Mouse (Mus musculus) adrenal gland, adult 8-10 months (tissue): Measurements from ENCODE around the gene Cntnap1. TPM values are rescaled to one million over a fixed set of nuclear protein-coding genes. Genes with fewer than 3 reads are reported as not detected.

Experiments used
- DNase-seq: peaks from one replicate; pipeline ENCODE4 v3.0.0; 2022
- total RNA-seq, 4 experiments: library from RNA; stranded (reverse); gene quantifications; 2 replicates each; pipeline ENCODE4 v1.2.4; 2022

The Cntnap1 gene
- total RNA-seq, 4 experiments from 2014 or later = 5.7 to 7.4 (median 6.4) TPM

DNA sequence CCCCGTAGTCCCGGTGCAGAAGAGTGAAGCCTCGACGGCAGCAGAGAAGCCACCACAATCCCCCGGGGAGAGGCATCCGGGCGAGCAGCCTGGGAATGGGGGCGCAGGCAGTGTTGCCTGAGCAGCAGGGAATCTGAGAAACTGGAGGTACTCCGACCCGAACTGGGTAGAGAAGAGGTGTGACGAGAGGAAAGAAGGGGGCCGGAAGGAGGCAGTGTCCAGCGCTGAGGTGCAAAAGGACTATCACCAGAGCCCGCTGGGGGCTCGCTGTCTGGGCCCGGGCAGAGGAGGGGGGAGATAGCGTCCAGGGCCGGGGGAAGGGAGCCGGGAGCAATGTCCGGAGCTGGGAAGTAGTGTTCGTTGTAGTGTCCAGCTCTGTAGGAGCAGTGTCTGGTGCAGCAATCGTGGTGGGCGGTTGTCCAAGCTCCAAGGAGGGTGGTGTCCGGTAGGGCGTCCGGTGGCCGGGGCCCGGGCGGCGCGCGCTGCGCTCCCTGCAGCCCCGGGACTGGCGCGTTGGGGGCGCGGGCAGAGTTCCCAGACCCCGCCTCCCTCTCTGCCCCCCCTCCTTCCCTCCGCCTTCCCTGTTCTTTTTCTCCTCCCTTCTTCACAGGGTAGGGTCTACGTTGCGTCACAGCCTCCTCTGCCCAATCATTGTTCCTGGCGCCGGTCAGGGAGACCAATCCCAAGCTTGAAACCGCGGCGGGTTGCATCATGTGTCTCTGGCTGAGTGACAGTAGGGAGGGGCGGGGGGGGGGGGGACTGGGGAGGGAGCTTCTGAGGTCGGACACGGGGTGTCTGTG, 688 bp downstream of the Cntnap1 start, which contains the start of gene Plekhh3:
TSS of gene Plekhh3 (minus strand) at position 541 of the 800 bp plus-strand sequence.
- DNase-seq = peak; percentile 98

- DNase-seq = peak; percentile 64
Observed at GRCm38 (mm10) chr11:101171721-101172433, 1.6 kb downstream of the Cntnap1 start.

GRCm38 (mm10) chr11:101172434-101172815, 2.1 kb downstream of the Cntnap1 start:
- no peak for DNase-seq

DNA sequence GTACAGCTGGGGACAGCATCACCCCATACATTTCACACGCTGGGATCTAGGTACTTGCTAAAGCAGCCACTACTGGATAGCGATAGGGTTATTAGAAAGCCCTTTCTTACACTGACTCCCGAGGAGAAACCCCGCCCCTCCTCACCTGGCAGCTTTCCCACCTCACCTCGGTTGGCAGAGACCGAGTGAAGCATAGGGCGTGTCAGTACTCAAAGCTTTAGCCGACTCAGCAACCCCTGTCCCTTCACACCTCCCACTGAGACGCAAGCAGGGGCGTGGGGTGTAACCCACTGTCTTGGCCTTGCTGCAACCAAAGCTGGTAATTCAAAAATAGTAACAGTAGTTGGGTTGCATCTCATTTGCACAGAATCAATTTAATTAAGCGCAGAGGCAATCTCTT, 2.8 kb downstream of the Cntnap1 start:
- no peak for DNase-seq

GRCm38 (mm10) chr11:101173631-101174388, 3.5 kb downstream of the Cntnap1 start:
- peak; percentile 76 for DNase-seq

GRCm38 (mm10) chr11:101174389-101174745, 4.0 kb downstream of the Cntnap1 start:
- DNase-seq = no peak

GRCm38 (mm10) chr11:101174851-101175628, 4.7 kb downstream of the Cntnap1 start, which contains the start of gene Ccr10:
Ccr10 (minus strand) TSS chr11:101175443.
- DNase-seq = no peak

DNA sequence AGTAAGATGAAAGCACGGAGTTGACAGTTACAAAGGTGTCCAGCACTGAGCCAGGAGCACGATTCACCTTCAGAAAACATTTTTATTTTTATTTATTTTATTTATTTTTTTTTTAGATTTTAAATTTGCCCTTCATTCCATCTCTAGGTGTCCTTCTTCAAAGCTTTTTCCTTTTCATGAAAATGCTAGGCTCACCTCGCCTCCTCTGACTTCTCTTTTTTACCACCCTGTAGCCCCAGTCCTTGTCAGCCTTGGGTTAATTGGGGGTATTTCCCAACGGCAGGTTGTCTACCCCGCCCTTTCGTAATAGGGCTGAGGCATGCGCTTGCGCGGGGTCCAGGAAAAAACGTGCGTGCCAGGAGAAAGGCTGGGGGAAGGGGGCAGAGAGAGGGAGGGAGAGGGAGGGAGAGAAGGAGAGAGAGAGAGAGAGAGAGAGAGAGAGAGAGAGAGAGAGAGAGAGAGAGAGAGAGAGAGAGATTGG, 5.4 kb downstream of the Cntnap1 start:
- DNase-seq = no peak

DNA sequence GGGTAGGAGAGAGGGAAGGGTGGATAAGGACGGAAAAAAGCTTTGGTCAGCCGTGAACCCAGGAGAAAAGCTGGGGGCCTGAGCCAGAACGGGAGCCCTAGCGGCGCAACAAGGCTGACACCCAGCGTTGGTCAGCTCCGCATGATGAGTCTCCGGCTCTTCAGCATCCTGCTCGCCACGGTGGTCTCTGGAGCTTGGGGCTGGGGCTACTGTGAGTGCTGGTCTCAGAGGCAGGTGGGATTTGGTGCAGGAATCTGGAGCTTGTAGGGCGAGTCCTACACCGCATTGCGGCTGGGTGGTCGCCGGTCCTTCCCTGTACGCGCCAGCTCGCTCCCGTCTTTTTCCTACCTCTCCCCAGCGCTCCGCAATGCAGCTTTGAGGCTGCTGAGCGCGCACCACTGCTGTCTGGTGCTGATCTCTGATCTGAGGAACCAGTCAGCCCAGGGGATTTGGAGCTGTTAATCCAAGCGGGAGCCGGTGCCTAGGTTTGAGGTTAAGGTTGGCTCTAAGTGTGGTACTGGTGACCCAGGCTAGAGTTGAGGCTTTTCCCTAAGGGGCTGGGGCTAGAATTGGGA, 5.9 kb downstream of the Cntnap1 start:
- DNase-seq = no peak

DNA sequence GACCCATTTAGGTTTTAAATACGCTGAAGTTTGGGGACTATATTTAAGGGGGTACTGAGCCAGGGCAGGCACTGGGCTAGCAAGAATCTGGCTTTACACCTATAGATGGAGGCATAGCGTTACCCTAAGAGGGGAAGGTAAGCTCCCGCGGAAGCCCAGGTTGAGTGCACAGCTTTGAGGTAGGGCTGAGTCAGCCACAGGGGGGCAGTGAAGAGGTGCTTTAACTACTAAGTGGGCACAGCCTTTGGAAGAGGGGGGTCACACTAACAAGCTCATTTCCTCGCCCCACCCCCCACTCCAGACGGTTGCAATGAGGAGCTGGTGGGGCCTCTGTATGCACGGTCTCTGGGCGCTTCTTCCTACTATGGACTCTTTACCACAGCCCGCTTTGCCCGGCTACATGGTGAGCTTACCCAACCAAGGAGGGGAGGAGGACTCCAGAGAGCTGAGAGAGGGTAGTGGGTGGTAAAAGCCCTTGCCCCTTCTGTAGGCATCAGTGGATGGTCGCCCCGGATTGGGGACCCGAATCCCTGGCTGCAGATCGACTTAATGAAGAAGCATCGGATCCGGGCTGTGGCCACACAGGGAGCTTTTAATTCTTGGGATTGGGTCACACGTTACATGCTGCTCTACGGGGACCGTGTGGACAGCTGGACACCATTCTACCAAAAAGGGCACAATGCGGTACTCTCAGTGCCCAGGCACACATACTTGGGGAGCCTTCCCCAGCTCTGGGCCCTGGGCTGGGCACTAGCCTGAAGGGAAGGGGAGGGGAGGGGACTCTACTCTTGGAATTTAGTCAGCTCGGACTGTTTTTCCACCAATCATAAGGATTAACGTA, 6.8 kb downstream of the Cntnap1 start:
- DNase-seq = no peak

GRCm38 (mm10) chr11:101178061-101179058, 8.0 kb downstream of the Cntnap1 start:
- no peak for DNase-seq

DNA sequence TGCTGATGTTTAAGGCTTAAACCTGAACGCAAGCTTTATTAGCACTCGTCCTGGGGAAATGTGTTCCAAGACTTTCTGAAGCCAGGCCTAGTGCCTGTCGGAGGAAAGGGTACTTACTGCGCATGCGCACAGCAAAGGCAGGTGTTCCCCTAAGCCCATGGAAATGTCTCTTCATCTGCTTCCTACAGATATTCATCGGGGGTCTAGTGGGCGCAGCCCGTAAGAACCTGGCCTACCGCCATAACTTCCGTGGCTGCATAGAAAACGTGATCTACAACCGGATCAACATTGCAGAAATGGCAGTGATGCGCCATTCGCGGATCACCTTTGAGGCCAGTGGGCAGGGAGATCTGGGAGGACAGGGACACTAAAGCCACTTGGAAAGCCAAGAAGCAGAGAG, 9.0 kb downstream of the Cntnap1 start:
- no peak for DNase-seq

DNA sequence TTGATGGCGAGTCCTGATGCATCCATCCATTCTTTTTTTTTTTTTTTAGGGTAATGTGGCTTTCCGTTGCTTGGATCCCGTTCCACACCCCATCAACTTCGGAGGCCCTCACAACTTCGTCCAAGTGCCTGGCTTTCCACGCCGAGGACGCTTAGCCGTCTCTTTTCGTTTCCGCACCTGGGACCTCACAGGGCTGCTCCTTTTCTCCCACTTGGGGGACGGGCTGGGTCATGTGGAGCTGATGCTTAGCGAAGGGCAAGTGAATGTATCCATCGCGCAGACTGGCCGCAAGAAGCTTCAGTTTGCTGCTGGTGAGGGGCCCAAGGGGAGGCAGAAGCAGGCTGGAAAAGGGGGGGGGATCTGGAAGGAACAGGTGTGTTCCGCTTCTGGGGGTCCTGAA, 9.9 kb downstream of the Cntnap1 start:
- no peak for DNase-seq

DNA sequence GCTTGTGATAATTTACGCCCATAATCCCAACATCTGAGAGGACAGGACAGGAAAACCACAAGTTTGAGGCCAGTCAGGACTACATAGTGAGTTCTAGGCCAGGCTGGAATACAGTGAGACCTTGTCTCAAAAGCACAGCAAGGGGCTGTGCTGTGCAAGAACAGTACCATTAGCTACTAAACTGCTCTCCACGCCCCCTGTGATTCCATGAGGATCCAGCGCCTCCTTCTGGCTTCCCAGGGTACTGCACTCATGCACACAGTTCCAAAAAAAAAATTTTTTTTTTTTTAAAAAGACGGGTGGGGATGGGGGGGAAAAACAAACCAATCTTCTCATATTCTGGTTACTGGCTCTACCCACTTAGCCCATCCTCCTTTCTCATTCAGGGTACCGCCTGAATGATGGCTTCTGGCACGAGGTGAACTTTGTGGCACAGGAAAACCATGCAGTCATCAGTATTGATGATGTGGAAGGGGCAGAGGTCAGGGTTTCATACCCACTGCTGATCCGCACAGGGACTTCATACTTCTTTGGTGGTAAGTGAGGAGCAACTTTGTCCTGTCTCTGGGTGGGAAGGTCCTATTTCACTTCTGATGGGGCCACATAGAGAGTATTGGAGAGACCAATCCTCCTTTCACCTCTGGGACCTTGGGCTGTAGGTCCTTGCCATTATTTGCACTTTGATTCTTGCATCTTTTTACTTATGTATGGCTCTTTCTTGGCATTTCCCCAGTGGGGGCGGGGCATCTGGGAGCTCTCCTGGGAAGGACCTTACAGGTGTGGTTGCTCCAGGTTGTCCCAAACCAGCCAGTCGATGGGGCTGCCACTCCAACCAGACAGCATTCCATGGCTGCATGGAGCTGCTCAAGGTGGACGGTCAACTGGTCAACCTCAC, 10.8 kb downstream of the Cntnap1 start:
- no peak for DNase-seq

- DNase-seq = no peak
Observed at GRCm38 (mm10) chr11:101181961-101182360, 11.6 kb downstream of the Cntnap1 start.

GRCm38 (mm10) chr11:101182771-101183517, 12.6 kb downstream of the Cntnap1 start:
- no peak for DNase-seq

GRCm38 (mm10) chr11:101184984-101185383, 14.7 kb downstream of the Cntnap1 start:
- DNase-seq = no peak

DNA sequence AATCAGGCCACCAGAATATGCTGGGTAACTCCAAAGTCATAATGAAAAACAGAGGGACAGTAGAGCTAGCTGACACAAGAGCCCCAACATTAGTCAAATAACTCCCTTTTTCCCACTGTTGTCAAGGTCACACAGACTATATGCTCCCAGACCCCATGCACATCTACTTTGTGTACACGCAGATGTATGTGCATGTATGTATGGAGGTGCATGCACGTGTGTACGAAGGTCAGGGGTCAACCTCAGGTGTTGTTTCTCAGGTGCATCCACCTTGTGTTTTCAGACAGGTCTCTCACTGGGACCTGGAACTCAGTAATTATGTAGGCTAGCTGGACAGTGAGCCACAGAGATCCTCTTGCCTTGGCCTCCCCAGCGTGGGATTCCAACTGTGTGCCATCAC, 15.1 kb downstream of the Cntnap1 start:
- no peak for DNase-seq
